Mouse (Mus musculus): ENCODE measurements around the gene Reln.

Gene Reln

DNA sequence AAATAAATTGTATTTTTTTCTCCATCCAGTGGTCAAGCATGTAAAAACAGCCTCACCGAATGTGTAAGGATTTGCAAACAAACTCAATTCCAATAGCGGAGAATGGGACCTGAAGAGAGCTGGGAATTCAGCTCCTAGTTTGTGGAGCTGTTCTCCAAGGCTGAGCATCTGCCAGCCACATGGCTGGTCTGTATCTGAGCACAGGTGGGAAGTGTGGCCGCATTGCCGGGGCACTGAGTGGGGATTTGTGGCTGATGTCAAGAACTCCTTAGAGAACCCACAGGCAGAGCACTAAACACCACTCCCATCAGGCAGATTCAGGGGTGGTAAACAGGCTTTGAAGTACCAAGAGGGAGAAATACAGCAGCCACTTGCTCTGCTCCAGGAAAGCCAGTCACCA, 102.9 kb downstream of the Reln start:
- DNase-seq (ENCODE audit: extremely low spot score, low read depth, low spot score) = no peak

DNA sequence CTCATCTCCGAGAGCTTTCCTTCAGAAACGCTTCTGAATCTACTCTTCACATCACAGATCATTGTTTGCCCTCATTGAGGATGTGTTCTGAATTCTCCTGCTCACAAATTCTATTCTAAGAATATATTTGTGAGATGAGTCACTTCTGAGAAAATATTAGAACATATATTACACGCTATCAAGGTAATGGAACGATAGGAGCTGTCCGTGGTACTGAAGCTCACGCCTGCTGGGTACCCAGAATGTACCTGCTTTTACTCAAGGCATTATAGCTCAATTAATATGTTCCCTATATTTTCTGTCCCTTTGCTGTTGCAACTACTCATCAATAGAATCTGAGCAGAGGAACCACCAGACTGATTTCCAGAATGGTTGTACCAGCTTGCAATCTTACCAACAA, 107.7 kb downstream of the Reln start:
- no peak for DNase-seq (ENCODE audit: extremely low spot score, low read depth, low spot score)

DNA sequence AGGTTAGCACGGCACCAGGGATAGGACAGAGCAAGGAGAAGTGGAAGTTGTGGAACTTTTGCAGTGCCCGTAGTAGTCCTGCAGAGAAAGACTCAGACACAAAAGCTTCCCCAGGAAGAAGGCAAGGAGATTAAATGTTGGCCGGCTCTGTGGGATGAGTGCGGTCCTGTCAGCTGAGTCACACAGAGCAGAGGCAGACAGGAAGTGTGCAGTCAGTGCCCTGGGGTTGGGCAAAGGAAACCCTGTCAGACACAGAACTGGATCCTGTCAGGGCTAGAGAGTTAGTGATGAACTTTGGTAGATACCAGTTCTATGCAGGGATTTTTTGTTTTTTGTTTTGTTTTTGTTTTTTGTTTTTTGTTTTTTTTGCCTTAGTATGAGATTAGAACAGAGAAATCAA, 120.0 kb downstream of the Reln start:
- DNase-seq (ENCODE audit: extremely low spot score, low read depth, low spot score) = no peak

GRCm38 (mm10) chr5:22223940-22224339, 120.6 kb downstream of the Reln start:
- no peak for DNase-seq (ENCODE audit: extremely low spot score, low read depth, low spot score)

GRCm38 (mm10) chr5:22208311-22209021, 136.0 kb downstream of the Reln start:
- DNase-seq (ENCODE audit: extremely low spot score, low read depth, low spot score) = no peak

GRCm38 (mm10) chr5:22197926-22198325, 146.6 kb downstream of the Reln start:
- no peak for DNase-seq (ENCODE audit: extremely low spot score, low read depth, low spot score)

DNA sequence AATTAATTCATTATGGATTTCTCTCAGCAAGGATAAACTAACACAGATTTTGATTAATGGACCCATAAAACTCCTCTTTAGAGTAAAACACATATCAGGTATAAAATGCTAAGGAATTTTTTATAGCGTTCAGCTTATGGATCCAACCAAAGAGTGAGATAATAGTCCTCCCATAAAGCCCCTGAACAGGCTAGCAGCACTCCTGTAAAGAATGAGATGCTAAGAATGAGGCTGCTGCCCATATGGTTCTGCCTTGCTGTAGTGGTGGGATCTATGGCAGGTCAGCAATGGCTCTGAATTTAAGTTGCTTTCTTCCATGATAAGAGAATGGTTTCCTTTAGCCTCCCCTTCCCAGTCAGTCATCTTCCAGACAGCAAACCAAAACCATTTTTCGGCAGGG, 147.6 kb downstream of the Reln start:
- no peak for DNase-seq (ENCODE audit: extremely low spot score, low read depth, low spot score)

- no peak for DNase-seq (ENCODE audit: extremely low spot score, low read depth, low spot score)
Measured at GRCm38 (mm10) chr5:22196476-22196875, 148.0 kb downstream of the Reln start.

DNA sequence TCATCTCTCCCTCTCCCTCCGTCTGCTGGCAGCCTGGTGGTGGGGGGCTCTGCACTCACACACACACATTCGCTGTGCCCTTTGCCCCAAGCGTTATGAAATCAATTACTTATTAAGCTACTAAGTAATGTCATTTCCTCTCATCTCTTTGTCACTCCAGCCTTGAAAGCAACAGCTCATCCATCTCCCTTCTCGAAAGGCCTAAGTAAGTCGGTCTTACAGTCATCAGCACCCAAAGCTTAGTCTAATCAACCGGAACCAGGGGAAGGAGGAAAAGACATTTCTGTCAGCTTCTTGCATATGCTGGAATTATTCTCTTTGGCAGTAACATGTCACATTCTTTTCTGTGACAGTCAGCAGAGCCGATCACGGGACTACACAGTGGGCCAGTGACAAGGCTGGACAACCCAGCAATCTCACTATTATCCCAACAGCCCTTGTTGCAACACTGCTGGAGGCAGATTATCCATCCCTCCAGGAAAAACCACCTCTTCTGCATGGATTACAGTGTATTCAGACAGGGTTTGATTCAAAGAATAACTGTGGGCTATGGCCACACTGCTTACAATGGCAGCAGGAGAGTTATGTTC, 149.1 kb downstream of the Reln start:
- DNase-seq (ENCODE audit: extremely low spot score, low read depth, low spot score) = no peak

- DNase-seq (ENCODE audit: extremely low spot score, low read depth, low spot score) = no peak
Measured at GRCm38 (mm10) chr5:22191784-22192183, 152.7 kb downstream of the Reln start.

- no peak for DNase-seq (ENCODE audit: extremely low spot score, low read depth, low spot score)
Measured at GRCm38 (mm10) chr5:22190333-22190732, 154.2 kb downstream of the Reln start.

DNA sequence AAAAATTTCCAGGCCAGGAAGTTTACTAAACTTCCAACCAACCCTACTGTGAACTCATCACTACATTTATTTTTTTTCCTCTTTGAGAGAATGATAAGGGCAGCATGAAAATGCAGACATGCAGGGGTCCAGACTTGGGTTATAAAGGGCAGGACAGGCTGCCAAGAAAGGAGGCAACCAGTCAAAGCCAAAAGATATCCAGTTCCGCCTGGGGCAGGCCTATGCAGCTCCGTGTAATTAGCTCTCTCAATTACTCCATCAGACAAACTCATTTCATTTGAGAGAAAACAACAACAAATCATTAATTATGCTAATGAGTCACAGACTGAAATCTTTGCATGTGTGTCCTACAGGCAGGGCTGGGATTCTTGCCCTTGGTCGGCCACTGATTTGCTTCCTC, 156.9 kb downstream of the Reln start:
- DNase-seq (ENCODE audit: extremely low spot score, low read depth, low spot score) = no peak

- no peak for DNase-seq (ENCODE audit: extremely low spot score, low read depth, low spot score)
Measured at GRCm38 (mm10) chr5:22176480-22176879, 168.0 kb downstream of the Reln start.

- DNase-seq (ENCODE audit: extremely low spot score, low read depth, low spot score) = no peak
Measured at GRCm38 (mm10) chr5:22171336-22171735, 173.2 kb downstream of the Reln start.

DNA sequence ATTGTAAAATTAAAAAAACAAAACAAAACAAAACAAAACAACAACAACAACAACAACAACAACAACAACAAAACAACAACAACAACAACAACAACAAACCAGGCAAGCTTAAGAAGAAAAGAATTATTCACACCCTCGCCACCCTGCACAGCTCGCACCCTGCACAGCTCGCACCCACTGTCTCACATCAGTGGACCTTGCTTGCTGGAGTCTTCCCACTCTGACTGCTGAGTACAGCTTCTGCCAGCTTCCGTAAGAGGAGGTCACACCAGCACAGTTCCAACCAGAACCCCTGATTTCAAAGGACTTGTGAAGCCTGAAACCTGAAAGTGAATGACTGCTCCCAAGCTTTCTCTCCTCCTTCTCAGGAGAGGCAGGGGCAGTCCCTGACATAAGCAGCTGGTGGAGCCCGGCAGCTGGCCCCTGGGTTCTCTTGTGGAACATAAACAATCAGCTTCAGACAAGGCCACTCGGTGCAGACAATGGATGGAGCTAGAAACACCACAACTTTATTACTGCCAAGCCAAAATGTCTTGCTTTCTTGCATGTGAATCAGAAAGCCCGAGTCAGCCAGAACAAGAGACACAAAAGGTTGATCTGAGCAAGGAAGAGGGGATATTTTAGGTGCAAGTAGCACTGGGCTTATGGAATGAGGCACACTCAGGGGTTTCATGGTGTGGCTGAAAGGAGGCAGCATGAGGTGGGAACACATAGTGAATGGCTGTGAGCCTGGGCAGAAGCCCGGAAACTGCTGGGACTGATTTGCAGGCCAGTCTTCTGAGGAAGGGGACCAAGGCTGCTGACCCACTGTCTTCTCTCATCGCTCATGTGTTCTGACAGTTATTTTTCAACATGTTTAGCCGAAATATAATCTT, 180.2 kb downstream of the Reln start:
- DNase-seq (ENCODE audit: extremely low spot score, low read depth, low spot score) = no peak

DNA sequence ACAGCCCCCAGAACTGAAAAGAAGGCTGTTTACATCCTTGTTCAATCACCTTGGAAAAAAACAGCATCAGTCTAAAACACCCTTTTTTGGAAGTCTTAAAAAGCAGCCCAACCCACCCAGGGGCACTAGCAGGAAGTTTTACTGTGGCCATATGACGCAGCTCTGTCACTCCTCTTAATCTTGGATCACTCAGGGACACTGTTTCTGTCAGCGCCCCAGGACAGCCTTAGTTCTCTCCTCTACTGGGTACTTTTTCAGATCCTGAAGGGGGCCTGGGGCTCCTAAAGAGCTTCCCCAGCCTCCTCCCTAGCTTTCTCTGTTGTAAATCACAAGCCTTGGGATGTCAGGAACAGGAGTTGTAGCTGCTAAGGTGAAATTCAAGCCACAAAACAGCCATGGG, 183.6 kb downstream of the Reln start:
- no peak for DNase-seq (ENCODE audit: extremely low spot score, low read depth, low spot score)

GRCm38 (mm10) chr5:22158754-22159153, 185.7 kb downstream of the Reln start:
- no peak for DNase-seq (ENCODE audit: extremely low spot score, low read depth, low spot score)

DNA sequence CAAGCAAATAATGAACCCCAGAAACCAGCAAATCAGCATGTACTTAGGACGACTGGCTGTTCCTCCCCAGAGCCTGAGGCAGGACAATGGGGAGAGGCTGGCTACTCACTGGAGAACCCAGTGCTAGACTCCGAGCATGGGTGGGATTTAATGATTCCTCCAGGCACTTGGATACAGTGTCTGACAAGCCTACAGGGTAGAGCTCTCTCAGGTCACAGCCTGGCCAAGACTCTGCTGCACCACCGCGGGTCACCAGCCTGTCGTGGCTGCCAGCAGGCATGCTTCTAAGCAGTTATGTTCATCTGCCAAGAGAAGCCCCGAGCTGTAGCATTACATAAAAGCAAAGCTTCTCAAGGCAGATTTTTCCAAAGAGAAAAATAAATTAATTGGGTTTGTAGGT, 190.9 kb downstream of the Reln start:
- DNase-seq (ENCODE audit: extremely low spot score, low read depth, low spot score) = no peak

- no peak for DNase-seq (ENCODE audit: extremely low spot score, low read depth, low spot score)
Measured at GRCm38 (mm10) chr5:22141821-22142220, 202.7 kb downstream of the Reln start.

DNA sequence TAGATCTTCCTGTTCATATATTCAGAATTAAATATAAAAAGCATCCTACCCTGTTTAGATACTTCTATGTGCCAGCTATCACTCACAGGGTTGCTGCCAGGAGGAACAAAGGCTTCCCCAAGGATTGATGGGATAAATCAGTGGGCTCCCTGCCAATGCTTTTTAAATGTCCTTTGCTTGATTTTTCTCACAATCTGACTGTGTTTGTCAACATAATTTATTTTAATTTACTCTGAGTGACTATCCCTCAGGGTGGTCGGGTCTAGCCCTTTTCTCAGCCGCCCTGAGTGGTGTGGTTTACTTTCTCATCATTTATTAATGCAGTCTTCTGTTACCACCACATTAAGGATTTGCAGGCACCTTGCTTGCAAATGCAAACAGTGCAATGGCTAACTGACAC, 205.5 kb downstream of the Reln start:
- DNase-seq (ENCODE audit: extremely low spot score, low read depth, low spot score) = no peak

- no peak for DNase-seq (ENCODE audit: extremely low spot score, low read depth, low spot score)
Measured at GRCm38 (mm10) chr5:22134402-22134801, 210.1 kb downstream of the Reln start.

All from hindlimb bud, embryonic 11.5 days (tissue).